Mouse (Mus musculus): ENCODE measurements at regions not wholly inside any gene's neighbourhood (a gene's known extent, or its start where the extent isn't known, plus 50 kb on each side); places are given as distances from the start of the nearest gene placed in this dataset.
"Not testable (repeated sequence)": the region's sequence is repeated elsewhere in the genome, so short reads cannot be mapped to it uniquely, and the experiment has no call there.

DNA sequence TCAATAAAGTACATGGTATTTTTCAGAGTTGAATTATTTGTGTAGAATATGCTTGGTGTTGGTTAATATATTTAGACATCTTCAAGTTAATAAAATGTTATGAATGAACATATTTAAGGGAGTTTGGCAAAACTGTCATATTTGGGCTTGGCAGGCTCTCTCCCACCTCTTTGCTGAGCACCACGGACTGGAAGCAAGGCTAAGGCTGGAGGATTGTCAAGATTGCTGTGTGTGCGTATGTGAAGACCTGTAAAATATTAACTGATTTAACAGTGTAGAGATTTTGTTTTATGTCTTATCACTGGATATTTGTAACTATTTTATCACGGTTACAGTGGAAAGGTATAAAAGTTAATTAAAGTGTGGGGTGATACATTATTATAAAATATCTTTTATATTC, 363.3 kb downstream of the Casp12 start:
- in situ Hi-C loops (cut with MboI; ENCODE audit: unreplicated experiment in 2 of 2): no loop called here

- in situ Hi-C loops (cut with MboI; ENCODE audit: unreplicated experiment in 2 of 2): no loop called here
Measured at GRCm38 (mm10) chr9:5709480-5709879, 364.2 kb downstream of the Casp12 start.

DNA sequence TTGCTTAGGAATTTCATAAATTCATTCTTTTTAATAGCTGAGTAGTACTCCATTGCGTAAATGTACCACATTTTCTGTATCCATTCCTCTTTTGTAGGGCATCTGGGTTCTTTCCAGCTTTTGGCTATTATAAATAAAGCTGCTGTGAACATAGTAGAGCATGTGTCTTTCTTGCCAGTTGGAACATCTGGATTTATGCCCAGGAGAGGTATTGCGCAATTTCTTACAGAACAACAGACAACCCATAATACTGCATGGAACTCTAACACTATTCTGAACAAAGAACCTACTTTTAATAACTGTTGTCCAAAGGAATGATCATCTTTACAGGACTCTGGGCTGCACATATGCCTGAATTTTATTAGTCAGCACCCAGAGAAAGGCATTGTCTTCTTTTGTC, 373.4 kb downstream of the Casp12 start:
- in situ Hi-C loops (cut with MboI; ENCODE audit: unreplicated experiment in 2 of 2): not testable (repeated sequence)

GRCm38 (mm10) chr9:5728843-5729242, 383.6 kb downstream of the Casp12 start:
- in situ Hi-C loops (cut with MboI; ENCODE audit: unreplicated experiment in 2 of 2): no loop called here

- in situ Hi-C loops (cut with MboI; ENCODE audit: unreplicated experiment in 2 of 2): no loop called here
Measured at GRCm38 (mm10) chr9:5752686-5753301, 407.6 kb downstream of the Casp12 start.

DNA sequence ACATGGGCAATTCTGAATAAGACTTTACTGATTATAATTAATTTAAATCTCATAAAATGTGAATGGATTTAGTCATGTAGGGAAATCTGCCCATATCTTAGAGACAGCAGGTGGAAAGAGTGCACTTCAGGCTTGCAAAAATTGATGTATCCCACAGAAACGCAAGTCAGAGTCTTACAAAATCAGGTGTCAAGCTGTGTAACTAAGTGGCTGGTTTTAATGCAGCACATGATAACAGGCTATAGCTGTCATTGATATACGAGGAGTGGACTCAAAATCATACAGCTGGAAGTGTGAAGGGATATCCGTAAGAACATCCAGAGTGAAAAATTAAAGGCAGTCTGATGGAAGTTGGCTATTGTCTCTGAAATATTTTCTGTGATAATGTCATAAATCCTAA, 408.6 kb downstream of the Casp12 start:
- in situ Hi-C loops (cut with MboI; ENCODE audit: unreplicated experiment in 2 of 2): no loop called here

DNA sequence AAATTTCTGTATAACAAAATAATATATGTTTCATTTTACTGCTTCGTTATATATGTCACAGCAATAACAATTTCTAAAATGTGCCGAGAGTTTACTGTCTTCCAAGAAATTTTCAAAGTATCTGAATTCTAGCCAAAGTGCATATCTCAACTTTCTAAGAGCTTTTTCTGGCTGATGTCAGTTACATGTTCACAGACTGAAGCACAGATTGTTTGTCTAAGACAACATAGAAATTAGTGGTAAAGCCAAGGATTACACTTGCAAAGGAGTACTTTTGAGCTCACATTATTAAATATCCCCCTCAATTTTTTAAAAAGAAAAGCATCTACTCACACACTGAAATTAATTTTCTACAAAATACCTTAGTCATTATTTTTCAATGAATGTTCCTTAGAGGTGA, 407.2 kb upstream of the Pdgfd start:
- in situ Hi-C loops (cut with MboI; ENCODE audit: unreplicated experiment in 2 of 2): no loop called here

- in situ Hi-C loops (cut with MboI; ENCODE audit: unreplicated experiment in 2 of 2): no loop called here
Measured at GRCm38 (mm10) chr9:5769927-5770326, 398.5 kb upstream of the Pdgfd start.

DNA sequence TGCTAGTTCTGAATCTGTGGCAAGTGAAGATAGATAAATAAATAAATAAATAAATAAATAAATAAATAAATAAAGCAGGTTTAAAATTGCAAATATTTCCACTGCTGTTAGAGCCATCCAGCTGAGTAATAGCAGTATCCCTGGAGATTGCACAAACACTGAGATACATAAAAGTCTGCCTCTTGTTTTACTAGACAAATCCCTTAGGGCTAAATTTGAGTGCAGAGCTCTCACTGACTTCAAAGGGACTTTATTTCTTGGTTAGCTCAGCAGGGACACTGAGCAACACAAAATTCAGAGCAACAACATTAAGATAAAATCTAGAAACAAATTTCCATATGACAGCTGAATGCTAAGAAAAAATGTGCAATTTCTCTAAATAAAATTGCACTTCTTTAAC, 397.2 kb upstream of the Pdgfd start:
- in situ Hi-C loops (cut with MboI; ENCODE audit: unreplicated experiment in 2 of 2): no loop called here
